Mouse (Mus musculus) small intestine, adult 2 months (tissue): ENCODE data around the gene Tnfrsf9.

Experiments
- CTCF ChIP-seq: fragments of 200-500 bp; IDR thresholded peaks from 2 replicates; pipeline ENCODE4 v1.5.1; 2012; ENCODE audit warnings: low read depth, mild to moderate bottlenecking, control low read depth, inconsistent platforms, low read length, moderate library complexity, mixed read lengths; ENCODE audit not compliant: insufficient replicate concordance, insufficient read length; ENCODE audit errors: extremely low read depth
- POLR2A ChIP-seq: fragments of 200-500 bp; IDR thresholded peaks from 2 replicates; pipeline ENCODE4 v1.6.1; 2012; ENCODE audit warnings: low read depth, mild to moderate bottlenecking, control low read depth, inconsistent platforms, low read length, moderate library complexity

DNA sequence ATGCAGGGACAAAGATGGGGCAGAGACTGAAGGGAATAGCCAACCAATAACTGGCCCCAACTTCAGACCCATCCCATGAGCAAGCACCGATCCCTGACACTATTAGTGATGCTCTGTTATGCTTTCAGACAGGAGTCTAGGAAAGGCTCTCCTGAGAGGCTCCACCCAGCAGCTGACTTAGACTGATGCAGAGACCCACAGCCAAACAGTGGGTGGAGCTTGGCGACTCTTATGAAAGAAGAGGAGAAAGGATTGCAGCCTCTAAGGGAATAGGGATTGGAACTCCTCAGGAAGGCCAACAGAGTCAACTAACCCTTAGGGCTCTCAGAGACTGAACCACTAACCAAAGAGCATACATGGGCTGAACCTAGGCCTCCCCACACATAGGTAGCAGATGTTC is 49.3 kb downstream of the Tnfrsf9 start:
- TF ChIP-seq CTCF (no peak), POLR2A (no peak)
